Mouse (Mus musculus) ES-E14 (cell line): Measurements from ENCODE around the gene Gm19935.

Experiments
- CHD2 ChIP-seq: IDR thresholded peaks from 2 replicates; pipeline ENCODE4 v1.6.1; 2014; ENCODE audit warnings: mild to moderate bottlenecking, low read depth, low read length, inconsistent platforms
- HCFC1 ChIP-seq: IDR thresholded peaks from 2 replicates; pipeline ENCODE4 v1.6.1; 2012; ENCODE audit warnings: low read length, inconsistent platforms, borderline replicate concordance; ENCODE audit not compliant: insufficient read depth
- MAFK ChIP-seq: IDR thresholded peaks from 2 replicates; pipeline ENCODE4 v1.6.1; 2014; ENCODE audit warnings: mild to moderate bottlenecking, low read depth, low read length, inconsistent platforms; ENCODE audit not compliant: insufficient read depth
- ZC3H11A ChIP-seq: IDR thresholded peaks from 2 replicates; pipeline ENCODE4 v1.6.1; 2012; ENCODE audit warnings: low read depth, mild to moderate bottlenecking, inconsistent platforms, low read length, borderline replicate concordance
- ZNF384 ChIP-seq: IDR thresholded peaks from 2 replicates; pipeline ENCODE4 v1.6.1; 2012; ENCODE audit warnings: low read depth, low read length, inconsistent platforms

- no peak for TF ChIP-seq ZNF384
- no peak for TF ChIP-seq HCFC1
- TF ChIP-seq MAFK: no peak
- TF ChIP-seq CHD2: no peak
- no peak for TF ChIP-seq ZC3H11A
Measured at GRCm38 (mm10) chr8:90844179-90844967, 27.2 kb upstream of the Gm19935 start.
